Mouse (Mus musculus): ENCODE measurements around the gene Ank2. TPM values are rescaled to one million over a fixed set of nuclear protein-coding genes. Genes with fewer than 3 reads are reported as not detected.
A peak's percentile ranks its signal among the peaks of the same experiment; 100 is the strongest.

Ank2 gene
- polyA plus RNA-seq, 1 experiment from 2014 or later: 118 TPM

DNA sequence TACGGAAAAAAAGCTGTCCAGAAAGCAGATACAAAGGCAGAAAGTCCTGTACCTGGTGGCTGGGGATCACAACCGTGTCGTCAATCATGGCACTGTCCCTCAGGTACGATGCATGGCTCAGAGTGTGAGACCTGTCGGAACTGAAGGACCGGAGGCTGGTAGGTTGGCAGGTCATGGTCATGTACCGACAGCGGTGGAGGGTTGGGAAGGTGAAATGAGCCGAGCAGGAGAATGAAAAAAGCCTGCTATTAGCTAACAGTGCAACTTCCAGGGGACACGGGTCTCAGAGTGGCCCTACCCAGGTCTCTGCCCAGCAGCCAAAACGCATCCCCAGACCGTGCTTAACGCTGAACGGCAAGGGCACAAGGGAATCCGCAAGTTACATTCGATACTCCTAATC is 522.4 kb downstream of the Ank2 start:
- H3K4me1 ChIP-seq (replicated peaks; ENCODE audit: control insufficient read depth, insufficient read depth, low read length): no peaks in the 10 kb centered on the region
- WGBS: 73% methylated on average over 16 of the region's 16 CpGs
- no peak overlapping the region for H3K27ac ChIP-seq (ENCODE audit: low read depth, low read length)
- ATAC-seq (ENCODE audit: low FRiP score): no peak
- no peak for DNase-seq (ENCODE audit: low spot score)
- no peak overlapping the region for H3K4me2 ChIP-seq (replicated peaks; ENCODE audit: low read depth, low read length)
- no peaks in the 10 kb centered on the region for H3K27me3 ChIP-seq (ENCODE audit: control insufficient read depth, insufficient read depth, low read length)
- no peak overlapping the region for H3K9ac ChIP-seq (ENCODE audit: low read depth, low read length)
- no peaks in the 10 kb centered on the region for H3K9me3 ChIP-seq (ENCODE audit: control insufficient read depth, low read length)
- H3K4me3 ChIP-seq (ENCODE audit: low read depth, low read length): no peak overlapping the region
- H3K36me3 ChIP-seq (ENCODE audit: control insufficient read depth, insufficient read depth, low read length): no peaks in the 10 kb centered on the region

DNA sequence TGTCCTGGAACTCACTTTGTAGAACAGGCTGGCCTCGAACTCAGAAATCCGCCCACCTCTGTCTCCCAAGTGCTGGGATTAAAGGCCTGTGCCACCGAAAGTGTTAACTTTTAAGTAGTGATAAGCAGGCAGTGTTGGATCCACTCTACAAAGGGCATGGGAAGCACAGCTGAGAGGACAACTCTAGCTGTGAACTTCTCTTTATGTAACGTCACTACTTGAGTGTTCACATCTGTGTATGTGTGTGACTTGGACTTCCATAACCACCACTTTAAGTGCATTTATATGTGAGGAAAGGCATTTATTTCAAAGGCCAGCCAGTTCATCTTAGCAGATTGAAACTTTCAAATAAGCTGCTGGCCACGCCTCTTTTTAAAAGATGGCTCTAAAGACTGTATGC is 523.7 kb downstream of the Ank2 start:
- Histone ChIP-seq H3K27me3 (ENCODE audit: control insufficient read depth, insufficient read depth, low read length) (no peaks in the 10 kb centered on the region), H3K9me3 (ENCODE audit: control insufficient read depth, low read length) (no peaks in the 10 kb centered on the region), H3K4me2 (replicated peaks; ENCODE audit: low read depth, low read length) (no peak overlapping the region), H3K4me1 (replicated peaks; ENCODE audit: control insufficient read depth, insufficient read depth, low read length) (no peaks in the 10 kb centered on the region), H3K27ac (ENCODE audit: low read depth, low read length) (no peak overlapping the region), H3K36me3 (ENCODE audit: control insufficient read depth, insufficient read depth, low read length) (peaks cover 2% of the 10 kb centered on the region; the same call in 1 of the 2 replicates), H3K4me3 (ENCODE audit: low read depth, low read length) (no peak overlapping the region), H3K9ac (ENCODE audit: low read depth, low read length) (no peak overlapping the region)
- ATAC-seq (ENCODE audit: low FRiP score): peak; percentile 8; the same call in 1 of the 2 replicates
- WGBS: 70% methylated on average over 5 of the region's 5 CpGs
- no peak for DNase-seq (ENCODE audit: low spot score)

DNA sequence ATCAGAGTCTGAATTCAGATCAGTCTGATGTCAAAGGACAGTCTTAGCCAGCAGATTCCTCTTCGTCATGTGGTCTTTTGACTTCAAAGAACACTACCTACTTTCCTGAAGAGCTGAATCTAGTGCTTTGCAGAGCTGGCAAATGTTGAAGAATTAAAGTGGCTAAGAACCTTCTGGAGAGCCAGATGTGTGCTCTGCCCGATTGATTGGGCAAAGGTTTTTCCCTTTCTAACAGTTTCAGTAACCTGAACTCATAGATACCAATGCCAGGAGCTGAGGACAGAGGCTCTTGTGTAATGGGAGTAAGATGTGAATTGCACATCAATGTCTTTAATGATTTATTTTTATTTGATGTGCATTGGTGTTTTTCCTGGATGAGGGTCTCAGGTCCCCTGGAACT is 525.6 kb downstream of the Ank2 start:
- DNase-seq (ENCODE audit: low spot score): no peak
- no peak for ATAC-seq (ENCODE audit: low FRiP score)
- Histone ChIP-seq H3K4me3 (ENCODE audit: low read depth, low read length) (no peak overlapping the region), H3K9ac (ENCODE audit: low read depth, low read length) (no peak overlapping the region), H3K4me2 (replicated peaks; ENCODE audit: low read depth, low read length) (no peak overlapping the region), H3K4me1 (replicated peaks; ENCODE audit: control insufficient read depth, insufficient read depth, low read length) (no peaks in the 10 kb centered on the region), H3K9me3 (ENCODE audit: control insufficient read depth, low read length) (no peaks in the 10 kb centered on the region), H3K27ac (ENCODE audit: low read depth, low read length) (no peak overlapping the region), H3K36me3 (ENCODE audit: control insufficient read depth, insufficient read depth, low read length) (peaks cover 2% of the 10 kb centered on the region; the same call in 1 of the 2 replicates), H3K27me3 (ENCODE audit: control insufficient read depth, insufficient read depth, low read length) (no peaks in the 10 kb centered on the region)
- 83% methylated on average over 2 of the region's 2 CpGs for WGBS

DNA sequence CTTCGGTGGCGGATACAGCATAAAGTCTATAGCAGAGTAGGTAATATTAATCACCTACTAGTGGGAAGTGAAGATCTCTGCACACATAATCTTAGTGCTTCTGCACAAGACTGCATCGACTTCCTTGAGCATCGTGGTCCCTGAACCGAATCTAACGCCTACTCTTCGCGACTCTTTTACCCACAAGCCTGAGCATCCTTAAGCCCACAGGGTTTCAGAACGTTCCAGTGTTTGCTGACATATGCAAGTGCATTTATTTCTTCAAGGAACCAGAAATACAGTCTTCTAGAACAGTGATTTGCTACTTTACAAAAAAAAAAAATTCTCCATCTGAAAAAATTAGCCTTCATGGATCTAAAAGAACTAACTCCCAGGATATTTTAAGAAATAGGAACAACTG is 527.6 kb downstream of the Ank2 start:
- no peak for ATAC-seq (ENCODE audit: low FRiP score)
- Histone ChIP-seq H3K9me3 (ENCODE audit: control insufficient read depth, low read length) (no peaks in the 10 kb centered on the region), H3K4me2 (replicated peaks; ENCODE audit: low read depth, low read length) (no peak overlapping the region), H3K27me3 (ENCODE audit: control insufficient read depth, insufficient read depth, low read length) (no peaks in the 10 kb centered on the region), H3K4me1 (replicated peaks; ENCODE audit: control insufficient read depth, insufficient read depth, low read length) (no peaks in the 10 kb centered on the region), H3K4me3 (ENCODE audit: low read depth, low read length) (no peak overlapping the region), H3K36me3 (ENCODE audit: control insufficient read depth, insufficient read depth, low read length) (peaks cover 2% of the 10 kb centered on the region; the same call in 1 of the 2 replicates), H3K27ac (ENCODE audit: low read depth, low read length) (no peak overlapping the region), H3K9ac (ENCODE audit: low read depth, low read length) (no peak overlapping the region)
- no peak for DNase-seq (ENCODE audit: low spot score)
- 95% methylated on average over 9 of the region's 9 CpGs for WGBS

DNA sequence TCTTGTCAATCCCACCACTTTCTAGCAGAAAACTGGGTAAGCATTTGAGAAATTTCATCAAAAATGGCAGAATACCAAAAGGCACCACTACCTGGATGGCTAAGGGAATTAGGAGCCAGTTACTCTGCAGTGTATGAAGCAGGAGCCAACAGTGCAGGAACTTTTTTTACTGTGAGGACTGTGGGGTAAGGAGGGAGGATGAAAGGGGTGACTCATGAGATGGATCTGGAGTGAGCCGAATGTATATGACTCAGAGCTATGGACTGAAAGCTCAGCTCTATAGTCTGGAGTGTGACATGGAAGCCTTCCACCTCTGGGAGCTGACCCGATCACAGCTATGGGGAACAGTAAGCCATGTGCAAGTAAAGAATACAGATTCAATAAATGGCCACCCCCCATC is 530.4 kb downstream of the Ank2 start:
- Histone ChIP-seq H3K4me1 (replicated peaks; ENCODE audit: control insufficient read depth, insufficient read depth, low read length) (no peaks in the 10 kb centered on the region), H3K9ac (ENCODE audit: low read depth, low read length) (no peak overlapping the region), H3K4me3 (ENCODE audit: low read depth, low read length) (no peak overlapping the region), H3K36me3 (ENCODE audit: control insufficient read depth, insufficient read depth, low read length) (peaks cover 2% of the 10 kb centered on the region; the same call in 1 of the 2 replicates), H3K9me3 (ENCODE audit: control insufficient read depth, low read length) (no peaks in the 10 kb centered on the region), H3K27ac (ENCODE audit: low read depth, low read length) (no peak overlapping the region), H3K4me2 (replicated peaks; ENCODE audit: low read depth, low read length) (no peak overlapping the region), H3K27me3 (ENCODE audit: control insufficient read depth, insufficient read depth, low read length) (no peaks in the 10 kb centered on the region)
- WGBS: 86% methylated on average over 2 of the region's 2 CpGs
- ATAC-seq (ENCODE audit: low FRiP score) (no peak), DNase-seq (ENCODE audit: low spot score) (no peak)

DNA sequence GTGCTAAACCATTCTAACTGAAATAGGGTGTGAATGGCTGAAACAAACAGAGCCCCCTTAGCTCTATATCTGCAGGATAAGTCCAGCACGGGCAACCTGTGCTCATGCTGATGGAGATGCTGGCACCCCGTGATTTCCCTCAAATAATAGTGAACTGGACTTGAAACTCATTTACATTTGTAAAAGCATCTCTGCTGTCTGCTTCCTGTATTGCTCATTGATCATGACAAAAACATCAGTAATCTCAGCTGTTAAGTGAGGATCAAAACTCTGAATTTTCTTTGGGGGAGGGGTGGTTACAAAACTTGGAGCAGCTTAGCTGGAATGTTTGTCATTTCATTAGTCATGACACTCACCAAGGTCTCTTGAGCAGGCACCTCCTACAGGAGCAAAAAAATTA is 533.4 kb downstream of the Ank2 start:
- H3K4me2 ChIP-seq (replicated peaks; ENCODE audit: low read depth, low read length): no peak overlapping the region
- H3K9me3 ChIP-seq (ENCODE audit: control insufficient read depth, low read length): no peaks in the 10 kb centered on the region
- H3K4me3 ChIP-seq (ENCODE audit: low read depth, low read length): no peak overlapping the region
- no peaks in the 10 kb centered on the region for H3K27me3 ChIP-seq (ENCODE audit: control insufficient read depth, insufficient read depth, low read length)
- WGBS: 83% methylated on average over 2 of the region's 2 CpGs
- H3K27ac ChIP-seq (ENCODE audit: low read depth, low read length): no peak overlapping the region
- H3K36me3 ChIP-seq (ENCODE audit: control insufficient read depth, insufficient read depth, low read length): 0 out of 2 replicates have a peak, but pooled peaks cover 3% of the 10 kb centered on the region
- ATAC-seq (ENCODE audit: low FRiP score) (no peak), DNase-seq (ENCODE audit: low spot score) (no peak)
- H3K4me1 ChIP-seq (replicated peaks; ENCODE audit: control insufficient read depth, insufficient read depth, low read length): no peaks in the 10 kb centered on the region
- H3K9ac ChIP-seq (ENCODE audit: low read depth, low read length): no peak overlapping the region

DNA sequence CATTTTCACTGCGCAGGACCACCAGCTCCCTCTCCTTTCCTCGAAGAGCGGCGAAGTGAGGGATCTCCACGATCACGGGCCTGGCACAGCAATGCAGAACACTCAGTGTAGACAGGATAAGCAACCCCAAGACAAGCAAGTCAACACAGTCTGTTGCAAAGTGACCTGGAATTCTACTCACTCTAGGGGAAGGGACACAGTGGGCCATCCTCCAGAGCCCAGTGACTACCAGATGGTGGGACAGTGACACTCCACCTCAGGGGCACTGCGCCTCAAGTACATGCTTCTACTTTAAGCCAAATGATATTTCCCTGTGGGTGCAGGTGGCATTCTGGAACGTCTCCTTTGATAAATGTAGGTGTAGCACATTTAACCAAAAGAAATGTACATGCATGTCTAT is 536.8 kb downstream of the Ank2 start:
- ATAC-seq (ENCODE audit: low FRiP score): no peak
- 0 out of 2 replicates have a peak, but pooled peaks cover 6% of the 10 kb centered on the region for H3K36me3 ChIP-seq (ENCODE audit: control insufficient read depth, insufficient read depth, low read length)
- WGBS: 93% methylated on average over 8 of the region's 8 CpGs

DNA sequence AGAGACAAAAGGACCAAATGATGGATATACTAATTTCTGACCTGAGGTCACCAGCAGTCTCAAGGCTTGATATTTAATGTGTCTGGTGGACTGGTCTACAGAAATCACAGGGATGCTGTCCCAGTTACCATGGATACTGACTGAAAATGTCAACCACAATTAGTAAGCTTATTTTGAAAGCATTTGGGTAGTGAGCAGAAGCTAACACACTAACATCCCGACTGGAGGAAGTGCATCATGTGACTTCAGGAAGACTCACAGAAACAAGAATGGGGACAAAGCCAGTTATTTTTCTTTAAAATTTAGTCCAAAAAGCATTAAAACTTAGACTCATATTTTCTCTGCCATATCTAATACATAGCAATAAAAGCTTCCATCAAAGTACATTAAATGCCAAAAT is 546.5 kb downstream of the Ank2 start:
- Histone ChIP-seq H3K36me3 (ENCODE audit: control insufficient read depth, insufficient read depth, low read length) (0 out of 2 replicates have a peak, but pooled peaks cover 3% of the 10 kb centered on the region), H3K9ac (ENCODE audit: low read depth, low read length) (no peak overlapping the region), H3K27me3 (ENCODE audit: control insufficient read depth, insufficient read depth, low read length) (no peaks in the 10 kb centered on the region), H3K4me1 (replicated peaks; ENCODE audit: control insufficient read depth, insufficient read depth, low read length) (no peaks in the 10 kb centered on the region), H3K27ac (ENCODE audit: low read depth, low read length) (no peak overlapping the region), H3K4me3 (ENCODE audit: low read depth, low read length) (no peak overlapping the region), H3K4me2 (replicated peaks; ENCODE audit: low read depth, low read length) (no peak overlapping the region), H3K9me3 (ENCODE audit: control insufficient read depth, low read length) (no peaks in the 10 kb centered on the region)
- DNase-seq (ENCODE audit: low spot score): no peak
- WGBS: 42% methylated on average over 1 of the region's 1 CpGs
- no peak for ATAC-seq (ENCODE audit: low FRiP score)

More for the DNA sequence above, 536.8 kb downstream of the Ank2 start:
- Histone ChIP-seq H3K27ac (ENCODE audit: low read depth, low read length) (no peak overlapping the region), H3K4me3 (ENCODE audit: low read depth, low read length) (no peak overlapping the region), H3K9me3 (ENCODE audit: control insufficient read depth, low read length) (no peaks in the 10 kb centered on the region), H3K9ac (ENCODE audit: low read depth, low read length) (no peak overlapping the region), H3K4me2 (replicated peaks; ENCODE audit: low read depth, low read length) (no peak overlapping the region), H3K4me1 (replicated peaks; ENCODE audit: control insufficient read depth, insufficient read depth, low read length) (no peaks in the 10 kb centered on the region), H3K27me3 (ENCODE audit: control insufficient read depth, insufficient read depth, low read length) (no peaks in the 10 kb centered on the region)
- no peak for DNase-seq (ENCODE audit: low spot score)

DNA sequence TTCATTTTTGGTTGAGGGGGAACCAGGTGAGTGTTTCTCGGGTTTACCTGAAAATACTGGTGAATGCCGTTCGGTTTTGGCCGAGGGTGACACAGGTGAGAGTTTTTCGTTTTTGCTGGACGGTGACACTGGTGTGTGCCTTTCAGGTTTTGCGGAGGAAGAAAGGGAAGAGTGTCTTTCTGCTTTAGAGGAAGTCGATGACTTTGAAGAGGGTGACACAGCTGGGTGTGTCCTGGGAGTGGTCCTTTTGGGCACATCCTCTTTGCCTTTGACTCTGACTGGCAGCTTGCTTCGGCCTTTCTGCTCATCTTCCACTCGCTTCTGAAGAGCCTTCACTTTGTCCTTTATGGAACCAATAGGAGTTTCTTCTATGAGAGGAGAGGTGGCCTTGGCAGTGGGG is 552.6 kb downstream of the Ank2 start:
- Histone ChIP-seq H3K27me3 (ENCODE audit: control insufficient read depth, insufficient read depth, low read length) (no peaks in the 10 kb centered on the region), H3K9me3 (ENCODE audit: control insufficient read depth, low read length) (no peaks in the 10 kb centered on the region), H3K4me2 (replicated peaks; ENCODE audit: low read depth, low read length) (no peak overlapping the region), H3K27ac (ENCODE audit: low read depth, low read length) (no peak overlapping the region), H3K36me3 (ENCODE audit: control insufficient read depth, insufficient read depth, low read length) (peaks cover 15% of the 10 kb centered on the region), H3K4me1 (replicated peaks; ENCODE audit: control insufficient read depth, insufficient read depth, low read length) (no peaks in the 10 kb centered on the region), H3K9ac (ENCODE audit: low read depth, low read length) (no peak overlapping the region), H3K4me3 (ENCODE audit: low read depth, low read length) (no peak overlapping the region)
- DNase-seq (ENCODE audit: low spot score) (no peak), ATAC-seq (ENCODE audit: low FRiP score) (no peak)
- WGBS: 94% methylated on average over 10 of the region's 10 CpGs

Data from hindbrain, embryonic 11.5 days (tissue).